Mouse (Mus musculus) regulatory T cell (primary cell): ENCODE results near the gene Pvr.
"Not testable (repeated sequence)": the region's sequence is repeated elsewhere in the genome, so short reads cannot be mapped to it uniquely, and the experiment has no call there.

Source experiments
- in situ Hi-C: fragments of 300-600 bp; cut with MboI, MseI; formaldehyde crosslinking; loops from one replicate; pipeline ENCODE4 v1.15.1; 2025; ENCODE audit warnings: high pct_unique_total_duplicates

The Pvr gene

DNA sequence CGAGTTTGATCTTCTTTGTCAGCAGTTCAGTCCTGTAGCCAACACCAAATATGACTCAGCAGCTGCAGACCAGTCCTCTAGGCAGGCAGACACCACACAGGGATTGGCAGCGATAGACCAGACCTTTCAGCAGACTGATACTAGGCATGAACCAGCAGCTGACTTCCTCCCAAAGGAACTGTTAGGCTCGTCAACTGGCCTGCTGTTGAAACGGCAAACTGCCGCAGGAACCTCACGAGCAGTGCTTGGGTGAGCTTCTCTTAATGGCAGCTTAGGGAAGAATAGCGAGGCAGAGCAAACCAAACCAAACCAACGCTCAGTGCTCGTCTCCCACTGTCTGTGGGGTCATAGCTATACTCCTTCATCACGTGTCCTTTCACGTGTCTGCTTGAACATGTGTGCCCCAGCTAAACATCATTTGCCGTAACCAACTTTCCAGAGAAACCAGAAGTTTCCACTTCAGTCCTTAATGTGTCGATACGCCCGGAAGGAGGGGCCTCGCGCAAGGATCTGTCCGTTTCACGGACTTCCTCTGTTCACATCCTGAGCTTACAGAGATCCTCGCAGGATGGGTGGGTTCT lies 14.3 kb upstream of the Pvr start:
- in situ Hi-C loops, result no loop called here

DNA sequence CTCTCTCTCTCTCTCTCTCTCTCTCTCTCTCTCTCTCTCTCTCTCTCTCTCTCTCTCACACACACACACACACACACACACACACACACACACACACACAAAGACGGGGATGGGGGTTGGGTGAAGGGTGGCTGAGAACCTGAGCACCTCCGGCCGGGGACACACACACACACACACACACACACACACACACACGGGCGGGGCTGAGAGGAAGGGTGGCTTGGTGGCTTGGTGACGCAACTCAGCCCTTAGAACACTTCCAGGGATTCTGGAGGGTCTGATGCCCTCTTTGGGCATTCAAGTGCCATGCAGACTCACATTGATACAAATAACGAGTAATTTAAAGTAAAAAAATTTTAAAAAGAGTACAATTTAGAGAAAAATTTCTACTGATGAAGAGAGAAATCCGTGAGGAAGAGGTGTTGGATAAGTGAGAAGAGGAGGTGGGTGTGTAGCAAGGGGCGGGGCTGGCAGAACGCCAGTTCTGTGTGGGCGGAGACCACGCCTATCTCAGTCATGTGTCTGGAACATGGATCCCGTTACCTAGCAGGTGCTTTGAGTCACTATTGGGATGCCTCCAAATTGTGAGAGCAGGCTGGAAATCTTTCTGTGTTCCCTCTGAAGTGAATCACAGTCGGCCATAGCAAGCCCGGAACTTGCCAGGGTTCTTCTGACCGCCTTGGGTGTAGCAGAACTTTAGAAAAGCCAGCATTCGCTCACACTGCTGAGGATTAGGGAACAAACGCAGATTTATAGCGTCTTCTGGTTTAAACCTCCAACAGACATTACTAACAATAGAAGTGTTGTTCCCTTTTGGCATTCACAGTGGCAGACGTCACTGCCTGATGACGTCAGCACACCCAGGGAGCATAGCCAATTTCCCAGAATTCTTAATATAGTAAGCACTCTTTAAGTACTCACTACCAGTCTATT lies 12.2 kb upstream of the Pvr start:
- in situ Hi-C loops, result no loop called here

DNA sequence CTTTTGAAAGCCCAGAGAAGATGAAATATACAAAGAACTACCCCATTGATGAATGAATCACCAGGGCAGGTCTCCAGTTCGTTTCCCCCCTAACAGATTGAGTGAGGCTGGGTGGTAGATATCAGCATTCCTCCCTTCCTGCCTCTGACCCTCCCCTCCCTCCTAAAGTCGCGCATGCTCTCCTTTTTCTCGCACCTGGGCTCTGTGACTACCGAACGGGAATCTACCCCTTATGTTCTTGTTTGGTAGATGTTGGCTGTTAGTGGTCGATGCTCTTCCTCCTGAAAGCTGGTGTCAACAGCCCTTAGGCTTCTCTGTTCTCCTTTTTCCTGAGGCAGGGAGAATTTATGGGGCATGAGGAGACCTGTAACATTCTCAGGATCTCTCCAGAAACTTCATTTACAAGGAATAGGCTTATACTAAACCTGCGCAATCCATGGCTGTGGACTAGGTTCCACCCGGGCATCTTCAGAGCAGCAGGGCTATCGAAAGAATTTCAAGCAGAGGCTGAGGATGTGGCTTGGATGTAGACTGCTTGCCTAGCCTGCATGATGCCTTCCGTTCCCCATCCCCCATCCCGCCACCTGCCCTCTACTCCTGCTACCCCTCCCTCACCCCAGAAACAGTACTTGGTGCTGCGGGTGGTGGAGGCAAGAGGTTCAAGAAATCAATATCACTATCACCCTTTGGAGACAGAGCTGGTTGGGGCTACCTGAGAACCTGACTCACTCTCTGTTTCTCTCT lies 11.3 kb upstream of the Pvr start:
- in situ Hi-C loops, result no loop called here

DNA sequence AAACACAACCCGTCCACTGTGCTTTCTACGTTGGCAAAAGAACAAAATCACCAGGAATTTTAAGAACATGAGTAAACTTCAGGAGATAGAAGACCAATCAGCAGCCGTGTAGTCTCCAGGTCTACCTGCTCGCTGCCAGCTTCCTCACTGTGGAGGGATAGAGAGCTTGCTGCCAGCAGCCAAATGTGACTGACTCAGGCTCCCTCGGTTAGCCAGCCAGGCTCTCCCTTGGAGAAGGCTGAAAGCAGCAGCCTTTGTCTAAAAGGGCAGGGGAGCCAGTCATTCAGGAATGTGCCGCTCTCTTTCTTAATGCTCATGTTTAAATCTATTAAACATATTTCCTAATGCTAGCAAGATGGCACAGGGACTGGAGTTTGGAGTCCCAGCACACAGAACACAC lies 9.5 kb upstream of the Pvr start:
- in situ Hi-C loops, result not testable (repeated sequence)

DNA sequence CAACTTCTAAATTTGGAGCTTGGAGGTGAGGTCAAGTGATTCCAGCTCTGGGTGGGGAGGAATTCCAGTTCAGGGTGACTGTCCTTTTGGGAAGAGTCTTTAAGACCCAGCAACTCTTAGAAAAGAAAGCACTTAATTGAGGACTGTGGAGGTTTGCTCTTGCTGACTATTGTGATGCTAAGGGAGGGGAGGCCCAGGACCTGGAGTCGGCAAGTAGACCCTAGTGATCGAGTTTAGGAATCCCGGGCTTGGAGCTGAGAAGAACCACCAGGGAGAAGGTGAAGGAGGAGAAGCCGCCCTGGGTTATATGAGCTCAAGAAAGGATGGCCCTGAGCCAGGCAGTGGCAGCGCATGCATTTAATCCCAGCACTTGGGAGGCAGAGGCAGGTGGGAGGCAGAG lies 7.5 kb upstream of the Pvr start:
- in situ Hi-C loops, result no loop called here

DNA sequence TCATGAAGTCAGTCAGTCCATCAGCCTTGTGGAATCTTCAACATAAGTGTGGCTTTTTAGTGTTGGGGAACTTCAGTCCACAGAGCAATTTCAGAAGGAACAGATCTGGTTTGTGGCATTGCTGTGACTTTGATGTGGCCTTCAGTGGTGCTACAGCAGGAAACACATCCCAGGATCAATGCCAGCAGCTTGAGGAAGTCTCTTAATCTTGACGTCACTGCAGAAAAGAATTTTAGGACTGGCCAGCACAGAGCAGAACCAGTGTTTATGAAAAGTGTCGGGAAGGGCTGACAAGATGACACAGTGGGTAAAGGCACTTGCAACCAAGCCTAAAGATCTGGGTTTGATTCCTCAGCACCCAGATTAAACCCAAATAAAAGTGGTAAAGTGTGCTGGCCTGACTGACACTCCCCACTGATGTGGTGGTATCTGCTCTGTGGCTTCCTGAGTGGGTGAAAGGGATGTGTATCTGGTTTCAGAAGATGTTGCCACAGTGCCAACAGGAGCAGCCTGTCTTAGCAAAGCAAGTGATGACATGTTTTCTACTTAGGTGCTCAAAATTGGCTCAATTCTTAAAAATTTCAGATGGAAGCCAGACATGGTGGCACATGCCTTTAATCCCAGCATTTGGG lies 6.0 kb upstream of the Pvr start:
- in situ Hi-C loops, result no loop called here

DNA sequence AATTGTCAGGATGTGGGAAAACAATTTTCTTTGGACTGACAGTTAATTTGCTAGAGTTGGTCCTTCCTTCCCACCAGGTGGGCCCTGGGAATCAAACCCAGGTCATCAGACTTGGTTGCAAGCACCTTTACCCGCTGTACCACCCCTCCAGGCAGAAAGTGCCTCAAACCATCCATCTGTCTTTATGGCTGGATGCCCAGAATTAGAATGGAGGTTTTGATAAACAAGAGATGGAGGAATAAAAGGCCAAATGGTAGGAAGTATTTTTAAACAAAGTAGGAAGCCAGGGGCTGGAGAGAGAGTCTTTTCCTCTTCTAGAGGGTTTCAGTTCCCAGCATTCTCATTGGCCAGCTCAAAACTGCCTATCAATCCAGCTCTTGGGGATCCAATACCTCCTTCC lies 4.4 kb upstream of the Pvr start:
- in situ Hi-C loops, result no loop called here

DNA sequence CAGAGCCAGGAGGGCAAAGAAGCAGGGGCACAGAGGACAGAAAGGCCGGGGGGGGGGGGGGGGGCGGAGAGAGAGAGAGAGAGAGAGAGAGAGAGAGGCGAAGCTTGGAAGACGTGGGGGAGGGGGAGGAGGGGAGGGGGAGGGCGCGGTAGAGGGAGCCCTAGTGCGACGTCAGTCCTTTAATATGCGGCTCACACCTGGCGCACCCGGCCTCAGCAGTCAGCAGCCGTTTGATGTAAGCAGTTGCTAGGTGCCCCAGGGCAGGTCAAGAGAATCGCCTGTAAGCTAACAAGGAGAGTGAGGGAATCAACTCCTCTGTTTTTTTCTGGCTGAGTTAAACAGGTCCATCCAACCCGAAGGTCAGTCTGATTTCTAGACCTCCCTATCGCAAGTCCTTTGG lies 2.8 kb upstream of the Pvr start:
- in situ Hi-C loops, result no loop called here

DNA sequence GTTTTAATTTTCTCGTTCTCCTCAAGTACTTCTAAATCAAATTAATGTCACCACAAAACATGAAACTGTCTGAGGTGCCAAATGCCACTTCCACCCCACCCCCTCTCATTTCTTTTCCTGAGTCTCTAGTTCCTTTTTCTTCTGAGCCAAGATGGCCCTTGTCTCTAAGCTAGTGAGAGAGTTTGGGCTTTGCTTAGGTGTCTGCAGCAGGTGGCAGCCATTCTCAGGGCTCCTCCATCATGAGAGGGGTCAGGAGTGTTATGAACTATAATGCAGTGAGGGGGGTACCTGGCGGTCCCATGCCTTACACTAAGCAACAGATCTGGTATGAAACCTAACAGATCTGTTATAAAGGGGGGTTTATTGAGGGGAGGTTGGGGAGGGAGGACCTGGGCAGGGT lies 2.4 kb upstream of the Pvr start:
- in situ Hi-C loops, result no loop called here

DNA sequence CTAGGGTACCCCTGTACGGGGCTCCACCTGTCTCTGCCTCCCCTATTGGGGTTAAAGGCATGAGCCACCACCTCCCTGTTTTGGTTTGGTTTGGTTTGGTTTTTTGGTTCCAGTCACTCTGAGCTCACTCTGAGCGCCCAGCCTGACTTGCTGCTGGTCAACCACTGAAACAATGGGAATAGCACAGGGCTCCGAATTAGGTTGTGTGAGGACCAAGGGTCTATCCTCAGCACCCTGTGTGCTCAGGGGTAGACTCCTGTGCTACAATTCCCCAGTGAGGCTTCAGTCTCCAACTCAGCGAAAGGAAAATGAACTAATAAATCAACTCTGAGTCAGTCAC lies 824 bp downstream of the Pvr start:
- in situ Hi-C loops, result no loop called here

DNA sequence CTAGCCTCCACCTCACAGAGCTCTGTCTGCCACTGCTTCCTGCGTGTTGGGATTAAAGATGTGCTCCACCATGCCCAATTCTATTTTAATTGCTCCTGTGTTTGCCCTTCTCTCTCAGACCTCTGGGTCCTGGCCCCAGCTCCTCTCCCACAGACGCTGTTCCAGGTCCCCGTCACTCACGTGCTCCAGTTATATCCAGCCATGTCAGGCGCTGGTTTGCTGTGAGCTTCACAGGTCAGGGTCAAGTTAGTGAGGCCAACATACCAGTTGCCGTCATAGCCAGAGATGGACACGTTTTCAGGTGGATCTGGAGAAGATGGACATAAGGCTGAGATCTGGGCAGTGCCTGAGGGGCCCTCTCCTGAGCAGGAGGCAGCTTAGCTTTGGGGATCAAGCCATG lies 6.4 kb downstream of the Pvr start:
- in situ Hi-C loops, result loop anchor here (5.0 kb wide), 1 partner anchor 43 kb away; no protein-coding TSS in a partner anchor

DNA sequence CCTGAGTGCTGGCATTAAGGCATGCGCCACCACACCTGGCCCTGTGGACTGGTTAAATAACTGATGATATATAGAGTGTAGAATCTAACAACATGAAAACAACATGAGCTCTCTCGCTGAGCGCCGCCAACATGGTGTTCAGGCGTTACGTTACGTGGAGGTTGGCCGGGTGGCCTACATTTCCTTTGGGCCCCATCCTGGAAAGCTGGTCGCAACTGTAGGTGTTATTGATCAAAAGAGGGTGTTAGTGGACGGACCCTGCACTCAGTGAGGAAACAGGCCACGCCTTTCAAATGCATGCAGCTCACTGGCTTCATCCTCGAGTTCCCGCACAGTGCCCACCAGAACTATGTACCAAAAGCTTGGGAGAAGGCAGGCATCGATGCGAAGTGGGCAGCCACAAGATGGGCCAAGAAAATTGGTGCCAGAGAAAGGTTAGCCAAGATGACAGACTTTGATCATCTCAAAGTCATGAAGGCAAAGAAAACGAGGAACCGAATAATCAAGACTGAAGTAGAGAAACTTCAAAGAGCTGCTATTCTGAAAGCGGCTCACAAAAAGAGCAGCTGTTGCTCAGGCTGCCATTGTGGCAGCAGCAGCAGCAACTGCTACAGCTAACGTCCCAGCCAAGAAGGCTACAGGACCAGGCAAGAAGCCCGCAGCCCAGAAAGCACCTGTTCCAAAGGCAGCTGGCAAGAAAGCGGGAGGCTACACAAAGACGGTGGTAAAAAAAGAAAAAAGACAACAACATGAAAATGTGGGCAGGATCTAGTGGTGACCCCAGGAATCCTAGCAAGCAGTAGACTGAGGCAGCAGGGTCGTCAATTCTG lies 9.1 kb downstream of the Pvr start:
- in situ Hi-C loops, result loop anchor here (5.0 kb wide), 1 partner anchor 45 kb away; no protein-coding TSS in a partner anchor

DNA sequence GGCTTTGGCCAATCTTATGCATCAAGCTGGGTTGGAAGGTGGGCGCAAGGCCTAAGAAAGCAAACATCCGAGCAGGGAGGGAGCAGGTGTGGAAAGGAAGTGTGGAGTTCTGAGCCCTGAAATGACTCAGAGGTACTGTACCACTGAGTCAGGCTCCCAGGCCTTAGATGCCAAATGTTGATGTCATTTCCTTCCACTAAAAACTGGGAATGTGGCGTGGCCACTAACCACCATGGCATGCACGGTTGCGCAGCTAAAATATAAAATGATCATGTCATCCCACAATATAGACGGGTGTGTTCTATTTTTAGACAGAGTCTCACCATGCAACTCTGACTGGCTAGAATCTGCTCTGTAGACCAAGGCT lies 9.7 kb downstream of the Pvr start:
- in situ Hi-C loops, result loop anchor here (5.0 kb wide), 1 partner anchor 46 kb away; no protein-coding TSS in a partner anchor

DNA sequence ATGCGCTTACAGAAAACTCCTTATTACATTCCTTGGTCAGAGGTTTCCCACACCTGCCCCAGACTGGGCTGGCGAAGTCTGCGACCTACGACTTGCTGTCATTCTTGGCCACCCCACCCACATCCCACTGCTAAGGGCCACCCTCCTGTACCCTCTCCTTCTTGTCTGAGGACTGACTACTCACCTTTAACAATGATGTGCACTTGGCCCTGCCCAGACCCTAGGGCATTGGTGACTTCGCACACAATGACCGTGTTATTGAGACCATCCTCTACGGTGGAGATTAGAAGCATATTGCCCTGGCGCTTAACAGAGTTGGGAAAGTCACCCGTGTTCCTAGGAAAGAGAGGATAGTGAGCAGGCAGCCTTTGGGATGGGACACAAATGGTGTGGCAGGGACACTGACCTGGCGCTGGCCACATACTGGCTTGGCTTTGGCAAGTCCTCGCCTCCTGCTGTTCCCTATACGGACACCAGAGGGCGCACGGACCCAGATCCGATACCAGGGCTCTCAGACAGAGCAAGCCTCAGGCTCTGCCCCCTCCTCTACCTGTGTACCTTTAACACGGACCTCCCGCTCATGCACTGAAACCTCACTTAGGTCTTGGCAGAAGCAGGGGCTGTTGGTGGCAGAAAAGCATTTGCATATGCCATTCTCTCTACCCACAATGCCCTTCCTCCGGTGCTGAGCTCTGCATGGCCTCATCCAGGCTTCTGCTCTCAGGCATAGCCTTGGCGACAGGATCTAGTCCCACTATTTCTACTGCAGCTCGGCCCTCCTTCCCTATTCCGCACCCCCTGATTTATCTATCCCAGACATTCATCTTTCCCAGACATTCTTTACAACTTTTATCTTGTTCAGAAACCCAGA lies 10.3 kb downstream of the Pvr start:
- in situ Hi-C loops, result loop anchor here (5.0 kb wide), 1 partner anchor 47 kb away; no protein-coding TSS in a partner anchor

DNA sequence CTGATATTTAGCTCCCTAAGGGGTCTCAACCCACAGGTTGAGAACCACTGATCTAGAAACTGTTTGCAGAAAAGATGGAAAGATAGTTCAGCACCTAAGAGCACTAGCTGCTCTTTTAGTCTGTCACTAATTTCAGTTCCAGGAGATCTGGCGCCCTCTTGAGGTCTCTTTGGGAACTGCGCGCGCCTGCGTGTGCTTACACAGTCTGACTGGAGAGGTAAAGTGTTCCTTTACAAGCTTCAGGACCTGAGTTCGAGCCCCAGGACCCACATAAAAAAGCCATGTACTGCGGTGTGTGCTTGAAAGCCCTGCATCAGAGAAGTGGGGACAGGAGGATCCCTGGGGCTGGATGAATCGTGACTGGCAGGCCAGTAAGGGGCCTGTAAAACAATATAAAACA lies 31.1 kb downstream of the Pvr start:
- in situ Hi-C loops, result no loop called here

DNA sequence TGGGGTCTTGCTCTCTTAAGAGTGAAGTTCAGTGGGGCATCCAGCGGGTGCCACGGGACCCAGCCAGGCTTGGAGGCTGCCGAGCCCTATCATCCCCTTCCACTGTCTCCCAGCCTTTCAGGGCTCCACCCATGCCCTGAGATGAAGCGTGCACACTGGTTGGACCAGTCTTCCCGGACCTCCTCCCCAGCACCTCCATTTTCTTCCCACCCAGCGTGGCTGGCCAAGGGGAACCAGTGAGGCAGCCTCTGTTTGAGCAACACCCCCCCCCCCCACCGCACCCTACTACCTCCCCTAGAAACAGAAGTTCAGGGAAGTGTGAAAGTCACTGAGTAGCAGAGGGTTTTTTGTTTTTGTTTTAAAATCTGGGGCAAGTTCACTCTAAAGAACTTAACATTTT lies 33.1 kb downstream of the Pvr start, which contains the start of gene Ceacam19:
Ceacam19 (minus strand) TSS at position 117 of the 400 bp plus-strand sequence.
- in situ Hi-C loops, result no loop called here

DNA sequence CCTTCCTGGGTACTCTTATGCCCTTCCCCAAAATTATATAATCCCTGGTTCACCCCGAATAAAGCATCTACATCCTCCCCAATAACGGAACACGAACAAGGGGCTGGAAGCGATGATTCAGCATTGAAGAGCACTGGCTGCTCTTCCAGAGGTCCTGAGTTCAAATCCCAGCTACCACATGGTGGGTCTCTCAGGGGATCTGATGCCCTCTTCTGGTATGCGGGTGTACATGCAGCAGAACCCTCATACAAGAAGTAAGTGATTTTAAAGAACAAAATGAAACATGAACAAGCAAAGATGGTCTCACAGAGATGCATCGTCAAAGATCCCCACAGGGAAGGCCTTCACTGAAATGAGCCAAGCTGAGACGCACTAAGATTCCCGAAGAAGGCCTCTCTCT lies 40.2 kb downstream of the Pvr start:
- in situ Hi-C loops, result no loop called here

DNA sequence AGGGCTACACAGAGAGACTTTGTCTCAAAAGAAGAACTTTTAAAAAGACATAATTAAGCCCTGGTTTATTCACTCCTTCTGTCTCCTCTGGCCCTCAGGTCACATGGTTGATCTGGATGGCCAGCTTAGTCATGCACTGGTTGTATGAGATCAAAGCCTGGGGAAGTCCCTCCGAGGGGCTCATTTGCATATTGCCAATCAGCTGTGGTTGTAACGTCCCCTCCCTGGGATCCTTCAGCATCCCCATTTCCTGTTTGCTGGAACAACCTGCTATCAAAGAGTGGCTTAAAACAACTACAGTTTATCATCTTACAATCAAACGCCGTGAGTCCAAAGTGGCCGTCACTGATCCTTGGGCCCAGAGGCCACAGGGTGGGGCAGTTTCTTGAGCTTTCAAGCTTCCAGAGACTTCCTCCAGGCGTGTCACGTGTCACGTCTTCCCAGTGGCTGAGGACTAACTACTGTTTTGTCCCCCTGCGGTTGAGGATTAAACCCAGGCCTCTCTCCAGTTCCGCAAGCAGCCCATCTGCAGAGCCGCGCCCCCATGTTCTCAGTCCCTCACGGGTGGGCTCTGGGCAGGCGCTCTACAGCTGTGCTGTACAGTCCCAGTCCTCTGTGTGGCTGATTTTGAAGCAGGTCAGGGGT lies 44.1 kb downstream of the Pvr start:
- in situ Hi-C loops, result no loop called here

DNA sequence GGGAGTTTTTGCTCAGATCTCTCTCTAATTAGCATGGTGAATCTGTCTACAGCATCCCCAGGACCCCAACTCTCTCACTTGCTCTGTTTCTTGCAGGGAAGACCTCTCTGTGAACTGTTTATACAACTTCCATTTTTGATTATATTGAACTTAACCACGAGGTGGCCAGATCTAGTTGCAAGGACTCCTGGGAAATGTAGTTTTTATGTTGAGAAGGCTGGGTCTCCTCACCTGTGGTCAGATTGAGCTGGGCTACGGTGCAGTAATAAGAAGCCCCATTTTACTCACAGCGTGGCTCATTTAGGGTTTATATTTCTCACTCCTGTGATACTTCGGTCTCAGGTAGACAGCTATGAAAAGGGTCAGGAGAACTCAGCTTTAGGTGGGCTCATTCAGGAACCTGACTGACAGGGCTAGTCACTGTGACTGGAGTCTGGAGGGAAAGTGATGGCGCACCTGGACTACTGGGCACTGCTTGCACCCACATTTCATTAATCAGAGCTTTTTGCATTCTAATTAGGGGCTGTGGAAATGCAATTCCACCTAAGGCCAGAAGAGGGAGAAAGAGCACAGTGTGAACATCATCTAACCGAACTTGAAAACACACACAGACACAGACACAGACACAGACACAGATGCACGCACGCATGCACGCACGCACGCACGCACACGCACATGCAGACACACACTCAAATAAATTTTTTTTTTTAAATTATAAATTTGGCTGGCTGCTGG lies 44.8 kb downstream of the Pvr start:
- in situ Hi-C loops, result no loop called here
